Mouse (Mus musculus) liver, embryonic 14.5 days (tissue): Measurements from ENCODE around the gene Obscn. TPM values are rescaled to one million over a fixed set of nuclear protein-coding genes. Genes with fewer than 3 reads are reported as not detected.
A peak's percentile ranks its signal among the peaks of the same experiment; 100 is the strongest.

Experiments
- ATAC-seq: fragments of 200-750 bp; cut with Nextera tagmentation; 2 replicates; pipeline ENCODE4 v1.8.0; 2017; ENCODE audit warnings: moderate number of reproducible peaks, mild to moderate bottlenecking, moderate library complexity; ENCODE audit not compliant: insufficient read depth
- DNase-seq, 3 experiments: peaks; one replicate each; pipeline ENCODE4 v3.0.0-alpha.2; 2012 to 2013; ENCODE audit warnings: low read depth in 3 of 3, low spot score in 3 of 3
- H3K27ac ChIP-seq: fragments of 300-500 bp; sonication (generic); 2 replicates; pipeline ENCODE4 v1.5.1; 2014; ENCODE audit warnings: moderate library complexity, mild to moderate bottlenecking, control low read depth, inconsistent platforms
- H3K27me3 ChIP-seq: fragments of 300-500 bp; sonication (generic); 2 replicates; pipeline ENCODE4 v1.6.1; 2014; ENCODE audit warnings: mild to moderate bottlenecking, low read length, moderate library complexity; ENCODE audit not compliant: control insufficient read depth, insufficient read depth
- H3K36me3 ChIP-seq: fragments of 300-500 bp; sonication (generic); replicated peaks from 2 replicates; pipeline ENCODE4 v1.6.1; 2014; ENCODE audit warnings: low read depth; ENCODE audit not compliant: control insufficient read depth, insufficient read depth
- H3K4me1 ChIP-seq, 2 experiments: fragments of 200-500 bp in 1 of 2; fragments of 300-500 bp in 1 of 2; sonication (generic) in 1 of 2; replicated peaks; 2 replicates each; pipeline ENCODE4 v1.6.1; 2012 to 2014; ENCODE audit warnings: antibody characterized with exemption in 1 of 2, inconsistent platforms in 1 of 2, low read length in 1 of 2; ENCODE audit not compliant: control insufficient read depth in 2 of 2, insufficient read depth in 2 of 2
- H3K4me2 ChIP-seq: fragments of 300-500 bp; sonication (generic); 2 replicates; pipeline ENCODE4 v1.6.1; 2014; ENCODE audit warnings: low read depth, mild to moderate bottlenecking, control low read depth, moderate library complexity
- H3K4me3 ChIP-seq, 2 experiments: fragments of 200-500 bp in 1 of 2; fragments of 300-500 bp in 1 of 2; sonication (generic) in 1 of 2; 2 replicates each; pipeline ENCODE4 v1.5.1; 2012 to 2014; ENCODE audit warnings: low read depth in 2 of 2, low read length in 2 of 2, mild to moderate bottlenecking in 2 of 2, control low read depth in 1 of 2, inconsistent platforms in 1 of 2, moderate library complexity in 1 of 2; ENCODE audit not compliant: insufficient read depth in 1 of 2
- H3K9ac ChIP-seq: fragments of 300-500 bp; sonication (generic); replicated peaks from 2 replicates; pipeline ENCODE4 v1.6.1; 2014; ENCODE audit warnings: mild to moderate bottlenecking, control low read depth, moderate library complexity
- H3K9me3 ChIP-seq: fragments of 300-500 bp; sonication (generic); 2 replicates; pipeline ENCODE4 v1.6.1; 2016; ENCODE audit warnings: low read length, mixed read lengths; ENCODE audit not compliant: control insufficient read depth
- CTCF ChIP-seq: IDR thresholded peaks from 2 replicates; pipeline ENCODE4 v1.5.1; 2016; ENCODE audit warnings: antibody characterized with exemption, low read depth, control low read depth
- EP300 ChIP-seq: IDR thresholded peaks from 2 replicates; pipeline ENCODE4 v1.6.1; 2016; ENCODE audit warnings: antibody characterized with exemption, low read depth
- WGBS: fragments of 180-500 bp; shearing (Covaris S2); extraction: QIAGEN DNeasy Blood & Tissue Kit; methylation state at CpG from one replicate; pipeline ENCODE4 v1.1.7; 2014; ENCODE audit not compliant: insufficient replicate concordance; 5-methylcytosine and 5-hydroxymethylcytosine counted together
- polyA plus RNA-seq, 2 experiments: library from polyadenylated mRNA; depleted of rRNA in 1 of 2; stranded (reverse) in 1 of 2; unstranded in 1 of 2; fragments of >200 nt; fragmentation: Nextera tagmentation in 1 of 2; extraction: Ambion mirVana in 1 of 2; gene quantifications; 2 replicates each; pipeline versions ENCODE4 v1.2.1 to v1.2.3; 2012 to 2014

The Obscn gene
- polyA plus RNA-seq, 2 experiments: 0.06 to 0.11 TPM

DNA sequence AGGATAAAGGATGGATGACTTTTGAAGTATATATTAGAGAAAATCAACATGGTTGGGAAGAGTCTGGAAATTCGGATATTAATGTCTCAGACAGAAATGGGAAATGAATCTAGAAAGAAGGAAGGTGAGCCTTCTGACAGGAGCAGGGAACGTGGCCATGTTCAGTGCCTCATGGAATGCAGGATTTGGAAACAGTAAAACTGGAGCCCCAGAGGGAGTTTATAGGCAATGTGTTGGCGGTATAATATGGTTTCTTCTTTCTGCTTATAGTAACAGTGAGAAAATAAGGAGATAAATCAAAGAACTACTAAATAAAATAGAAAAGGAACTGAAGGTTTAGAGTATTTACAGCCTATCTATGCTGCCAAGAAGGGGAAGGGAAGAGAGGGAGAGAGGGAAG lies 78.2 kb downstream of the Obscn start:
- WGBS: 36% methylated on average over 3 of the region's 3 CpGs
- no peaks in the 10 kb centered on the region for H3K9me3 ChIP-seq
- TF ChIP-seq CTCF: no peak
- TF ChIP-seq EP300: no peak

GRCm38 (mm10) chr11:59051031-59051430 lies 85.2 kb downstream of the Obscn start:
- Histone ChIP-seq H3K9me3 (no peaks in the 10 kb centered on the region), H3K36me3 (no peaks in the 10 kb centered on the region), H3K4me3 (no peak overlapping the region), H3K4me1 (no peaks in the 10 kb centered on the region), H3K27me3 (no peaks in the 10 kb centered on the region), H3K27ac (no peak overlapping the region), H3K9ac (no peak overlapping the region), H3K4me2 (no peak overlapping the region)
- 62% methylated on average over 9 of the region's 9 CpGs for WGBS
- no peak for DNase-seq
- ATAC-seq: no peak
- TF ChIP-seq EP300: no peak
- no peak for TF ChIP-seq CTCF

More for the DNA sequence above, 78.2 kb downstream of the Obscn start:
- H3K36me3 ChIP-seq: no peaks in the 10 kb centered on the region
- no peak for DNase-seq
- H3K4me1 ChIP-seq: no peaks in the 10 kb centered on the region
- H3K9ac ChIP-seq: no peak overlapping the region
- no peak overlapping the region for H3K27ac ChIP-seq
- no peak for ATAC-seq
- H3K4me3 ChIP-seq: no peak overlapping the region
- no peaks in the 10 kb centered on the region for H3K27me3 ChIP-seq
- no peak overlapping the region for H3K4me2 ChIP-seq

DNA sequence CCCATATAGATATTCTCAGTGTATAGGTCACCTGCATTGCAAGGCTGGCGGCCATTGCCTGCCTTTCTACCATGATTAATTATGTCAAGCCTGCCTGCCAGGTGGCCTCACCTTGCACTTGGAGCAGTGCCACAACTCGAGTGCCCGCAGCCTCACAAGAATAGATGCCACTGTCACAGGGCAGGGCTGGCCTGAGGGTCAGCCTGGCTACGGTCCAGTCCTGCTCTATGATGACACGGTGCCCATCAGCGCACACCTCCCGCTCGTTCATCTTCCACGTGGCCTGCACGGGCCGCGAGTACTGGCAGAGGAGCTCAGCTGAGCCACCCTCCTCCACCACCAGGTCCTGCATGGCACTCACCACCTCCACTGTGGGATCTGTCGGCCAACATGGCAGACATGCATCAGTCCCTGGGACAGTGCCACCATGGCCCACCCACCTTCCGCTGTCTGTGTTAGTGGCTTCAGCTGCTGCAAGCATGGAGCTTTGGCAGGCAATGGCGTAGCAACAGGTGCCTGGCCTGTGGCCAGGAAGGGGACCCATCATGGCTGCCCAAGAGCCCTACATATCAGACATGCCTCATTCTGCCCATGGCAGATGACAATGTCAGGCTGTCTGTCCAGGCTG lies 91.4 kb downstream of the Obscn start:
- Histone ChIP-seq H3K4me1 (no peaks in the 10 kb centered on the region), H3K27ac (no peak overlapping the region), H3K27me3 (no peaks in the 10 kb centered on the region), H3K36me3 (no peaks in the 10 kb centered on the region), H3K9ac (no peak overlapping the region), H3K4me3 (no peak overlapping the region), H3K4me2 (no peak overlapping the region), H3K9me3 (no peaks in the 10 kb centered on the region)
- DNase-seq (no peak), ATAC-seq (no peak)
- TF ChIP-seq EP300 (no peak), CTCF (no peak)
- 71% methylated on average over 15 of the region's 15 CpGs for WGBS

- no peaks in the 10 kb centered on the region for H3K27me3 ChIP-seq
- H3K4me2 ChIP-seq: no peak overlapping the region
- no peak overlapping the region for H3K4me3 ChIP-seq
- no peaks in the 10 kb centered on the region for H3K9me3 ChIP-seq
- TF ChIP-seq EP300 (no peak), CTCF (peak; percentile 45)
- H3K27ac ChIP-seq: no peak overlapping the region
- no peak for ATAC-seq
- H3K36me3 ChIP-seq: no peaks in the 10 kb centered on the region
- no peak overlapping the region for H3K9ac ChIP-seq
- H3K4me1 ChIP-seq: no peaks in the 10 kb centered on the region
- DNase-seq: no peak
- 76% methylated on average over 13 of the region's 13 CpGs for WGBS
These were observed 107.2 kb downstream of the Obscn start for GRCm38 (mm10) chr11:59029003-59029402.

GRCm38 (mm10) chr11:59026411-59026810 lies 109.8 kb downstream of the Obscn start:
- no peak overlapping the region for H3K4me3 ChIP-seq
- H3K4me2 ChIP-seq: no peak overlapping the region
- no peak overlapping the region for H3K27ac ChIP-seq
- no peaks in the 10 kb centered on the region for H3K4me1 ChIP-seq
- WGBS: 58% methylated on average over 6 of the region's 6 CpGs
- no peak overlapping the region for H3K9ac ChIP-seq
- no peaks in the 10 kb centered on the region for H3K9me3 ChIP-seq
- no peak for TF ChIP-seq EP300
- no peak for TF ChIP-seq CTCF
- ATAC-seq (no peak), DNase-seq (no peak)
- H3K36me3 ChIP-seq: no peaks in the 10 kb centered on the region
- no peaks in the 10 kb centered on the region for H3K27me3 ChIP-seq
